Mouse (Mus musculus) hindlimb bud, embryonic 11.5 days (tissue): ENCODE measurements at regions not wholly inside any gene's neighbourhood (a gene's known extent, or its start where the extent isn't known, plus 50 kb on each side); places are given as distances from the start of the nearest gene placed in this dataset.
"Not testable (repeated sequence)": the region's sequence is repeated elsewhere in the genome, so short reads cannot be mapped to it uniquely, and the experiment has no call there.

ENCODE experiments used
- DNase-seq: peaks from one replicate; pipeline ENCODE4 v3.0.0-alpha.2; 2012; ENCODE audit warnings: low read depth, low spot score; ENCODE audit errors: extremely low spot score

GRCm38 (mm10) chr19:27694478-27694877, 264.9 kb upstream of the Pum3 start:
- no peak for DNase-seq

GRCm38 (mm10) chr19:27693706-27694105, 264.1 kb upstream of the Pum3 start:
- no peak for DNase-seq

GRCm38 (mm10) chr19:27692944-27693343, 263.3 kb upstream of the Pum3 start:
- no peak for DNase-seq

- DNase-seq = no peak
Observed at GRCm38 (mm10) chr19:27683426-27683825, 253.8 kb upstream of the Pum3 start.

GRCm38 (mm10) chr19:27679427-27679826, 249.8 kb upstream of the Pum3 start:
- no peak for DNase-seq

- DNase-seq = no peak
Observed at GRCm38 (mm10) chr19:27672679-27673190, 243.1 kb upstream of the Pum3 start.

- no peak for DNase-seq
Observed at GRCm38 (mm10) chr19:27663296-27663695, 233.7 kb upstream of the Pum3 start.

GRCm38 (mm10) chr19:27641001-27641400, 211.4 kb upstream of the Pum3 start:
- DNase-seq = no peak

- DNase-seq = no peak
Observed at GRCm38 (mm10) chr19:27633105-27633504, 203.5 kb upstream of the Pum3 start.

GRCm38 (mm10) chr19:27627626-27628025, 198.0 kb upstream of the Pum3 start:
- DNase-seq = no peak

GRCm38 (mm10) chr19:27617522-27617921, 187.9 kb upstream of the Pum3 start:
- no peak for DNase-seq

- no peak for DNase-seq
Observed at GRCm38 (mm10) chr19:27606933-27607332, 177.3 kb upstream of the Pum3 start.

- no peak for DNase-seq
Observed at GRCm38 (mm10) chr19:27603296-27603695, 173.7 kb upstream of the Pum3 start.

- no peak for DNase-seq
Observed at GRCm38 (mm10) chr19:27601551-27601950, 171.9 kb upstream of the Pum3 start.

GRCm38 (mm10) chr19:27600386-27600785, 170.8 kb upstream of the Pum3 start:
- not testable (repeated sequence) for DNase-seq

GRCm38 (mm10) chr19:27599639-27600308, 170.1 kb upstream of the Pum3 start:
- DNase-seq = no peak

- no peak for DNase-seq
Observed at GRCm38 (mm10) chr19:27598350-27598749, 168.7 kb upstream of the Pum3 start.

GRCm38 (mm10) chr19:27585566-27585965, 155.9 kb upstream of the Pum3 start:
- no peak for DNase-seq

- DNase-seq = no peak
Observed at GRCm38 (mm10) chr19:27582111-27582500, 152.5 kb upstream of the Pum3 start.

GRCm38 (mm10) chr19:27581362-27582110, 151.9 kb upstream of the Pum3 start:
- no peak for DNase-seq

- no peak for DNase-seq
Observed at GRCm38 (mm10) chr19:27576478-27576877, 146.9 kb upstream of the Pum3 start.

- no peak for DNase-seq
Observed at GRCm38 (mm10) chr19:27566929-27567328, 137.3 kb upstream of the Pum3 start.
